Mouse (Mus musculus) lung, adult 2 months (tissue): Measurements from ENCODE around the gene Stk32c.

Experiments
- CTCF ChIP-seq: fragments of 200-500 bp; IDR thresholded peaks from 2 replicates; pipeline ENCODE4 v1.5.1; 2011; ENCODE audit warnings: mild to moderate bottlenecking, low read length, control low read depth; ENCODE audit not compliant: insufficient read depth
- POLR2A ChIP-seq: fragments of 200-500 bp; IDR thresholded peaks from 2 replicates; pipeline ENCODE4 v1.6.1; 2011; ENCODE audit warnings: low read depth, mild to moderate bottlenecking, control low read depth, low read length, borderline replicate concordance; ENCODE audit errors: extremely low read depth

GRCm38 (mm10) chr7:139086195-139087158, 126.6 kb downstream of the Stk32c start:
- TF ChIP-seq POLR2A (no peak), CTCF (no peak)
